Mouse (Mus musculus): ENCODE data around the gene Ptprn2. TPM values are rescaled to one million over a fixed set of nuclear protein-coding genes. Genes with fewer than 3 reads are reported as not detected.

The Ptprn2 gene
- total and polyA plus RNA-seq, 3 experiments, result 0.17 TPM; not detected in 2

GRCm38 (mm10) chr12:117214272-117214671 is 728.8 kb downstream of the Ptprn2 start:
- no peak for TF ChIP-seq POLR2A (IDR thresholded peaks at IDR 0.05; ENCODE audit: low read depth, low read length)
- TF ChIP-seq KAT2A (IDR thresholded peaks at IDR 0.05; ENCODE audit: insufficient replicate concordance, low read length), result no peak
- TF ChIP-seq TBP (conservative IDR thresholded peaks at IDR 0.05; ENCODE audit: low read depth, low read length), result no peak
- no peak for TF ChIP-seq ZMIZ1 (IDR thresholded peaks at IDR 0.05; ENCODE audit: low read depth, low read length)
- no peak for TF ChIP-seq POLR2AphosphoS2 (IDR thresholded peaks at IDR 0.05; ENCODE audit: low read depth, low read length)
- TF ChIP-seq GABPA (IDR thresholded peaks at IDR 0.05; ENCODE audit: insufficient replicate concordance, low read depth, low read length), result no peak
- no peak for TF ChIP-seq MAX (IDR thresholded peaks at IDR 0.05; ENCODE audit: low read length)
- no peak for TF ChIP-seq ETS1 (conservative IDR thresholded peaks at IDR 0.05; ENCODE audit: low read depth, low read length)
- TF ChIP-seq RAD21 (IDR thresholded peaks at IDR 0.05; ENCODE audit: low read depth, low read length), result no peak
- no peak for TF ChIP-seq RCOR1 (conservative IDR thresholded peaks at IDR 0.05; ENCODE audit: low read depth, low read length)
- H3K79me2 ChIP-seq (replicated peaks; ENCODE audit: control insufficient read depth, extremely low read depth, insufficient read depth, poor library complexity, severe bottlenecking), result no peaks in the 10 kb centered on the region
- H3K4me2 ChIP-seq (ENCODE audit: insufficient read depth, low read depth, poor library complexity, severe bottlenecking), result no peak overlapping the region
- H3K4me3 ChIP-seq (replicated peaks in 1 of 3; ENCODE audit: low read depth in 2 of 3, low read length in 2 of 3, poor library complexity in 1 of 3), result no peak overlapping the region
- no peaks in the 10 kb centered on the region for H3K9me3 ChIP-seq (replicated peaks; ENCODE audit: low read length)
- in situ Hi-C loops (cut with MboI; ENCODE audit: low pct_ligation_motif_present, low pct_unique_long_range_greater_than_20kb, low sequenced_read_pairs), result no loop called here
- H3K4me1 ChIP-seq (ENCODE audit: control insufficient read depth in 1 of 2, insufficient read depth in 2 of 2), result no peaks in the 10 kb centered on the region
- dilution Hi-C loops (cut with MboI; ENCODE audit: extremely low pct_ligation_motif_present, extremely low pct_unique_long_range_greater_than_20kb, low sequenced_read_pairs), result no loop called here
- H3K27me3 ChIP-seq (replicated peaks), result peaks cover 6% of the 10 kb centered on the region
- DNase-seq (ENCODE audit: extremely low read depth), result no peak
- no peaks in the 10 kb centered on the region for H3K36me3 ChIP-seq (replicated peaks in 1 of 2; ENCODE audit: control insufficient read depth in 1 of 2, insufficient read depth in 1 of 2, low read length in 1 of 2)
- H3K9ac ChIP-seq (ENCODE audit: insufficient read depth, low read depth), result no peak overlapping the region
- no peak overlapping the region for H3K27ac ChIP-seq (ENCODE audit: insufficient read depth, low read depth)

GRCm38 (mm10) chr12:117214919-117215318 is 729.4 kb downstream of the Ptprn2 start:
- H3K27ac ChIP-seq (ENCODE audit: insufficient read depth, low read depth), result no peak overlapping the region
- no peaks in the 10 kb centered on the region for H3K79me2 ChIP-seq (replicated peaks; ENCODE audit: control insufficient read depth, extremely low read depth, insufficient read depth, poor library complexity, severe bottlenecking)
- H3K4me3 ChIP-seq (replicated peaks in 1 of 3; ENCODE audit: low read depth in 2 of 3, low read length in 2 of 3, poor library complexity in 1 of 3), result no peak overlapping the region
- no peak for DNase-seq (ENCODE audit: extremely low read depth)
- no peaks in the 10 kb centered on the region for H3K4me1 ChIP-seq (ENCODE audit: control insufficient read depth in 1 of 2, insufficient read depth in 2 of 2)
- H3K27me3 ChIP-seq (replicated peaks), result peaks cover 8% of the 10 kb centered on the region
- no peak overlapping the region for H3K9ac ChIP-seq (ENCODE audit: insufficient read depth, low read depth)
- dilution Hi-C loops (cut with MboI; ENCODE audit: extremely low pct_ligation_motif_present, extremely low pct_unique_long_range_greater_than_20kb, low sequenced_read_pairs), result no loop called here
- H3K36me3 ChIP-seq (replicated peaks in 1 of 2; ENCODE audit: control insufficient read depth in 1 of 2, insufficient read depth in 1 of 2, low read length in 1 of 2), result no peaks in the 10 kb centered on the region
- no peak overlapping the region for H3K4me2 ChIP-seq (ENCODE audit: insufficient read depth, low read depth, poor library complexity, severe bottlenecking)
- no peaks in the 10 kb centered on the region for H3K9me3 ChIP-seq (replicated peaks; ENCODE audit: low read length)
- in situ Hi-C loops (cut with MboI; ENCODE audit: low pct_ligation_motif_present, low pct_unique_long_range_greater_than_20kb, low sequenced_read_pairs), result no loop called here
- TF ChIP-seq E2F4 (IDR thresholded peaks at IDR 0.05; ENCODE audit: insufficient replicate concordance, low read depth, low read length), result no peak

DNA sequence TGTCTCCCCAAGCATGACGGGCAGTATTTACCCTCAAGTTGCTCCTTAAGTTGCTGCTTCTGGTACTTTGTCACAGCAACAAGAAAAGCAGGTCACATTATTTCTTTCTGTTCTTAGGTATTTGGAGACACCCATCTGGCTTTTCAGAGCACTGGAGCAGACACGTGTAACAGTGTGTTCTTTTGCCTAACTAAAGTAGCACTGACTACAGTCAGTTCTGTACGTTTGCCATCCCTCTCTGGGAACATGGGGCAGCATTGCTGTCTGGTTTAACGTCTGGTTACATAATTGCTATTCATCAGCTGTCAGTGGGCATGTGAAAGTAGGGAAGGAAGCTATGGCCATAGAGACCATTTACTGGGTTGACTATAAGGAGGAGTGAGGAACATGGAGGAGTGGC is 736.4 kb downstream of the Ptprn2 start:
- in situ Hi-C loops (cut with MboI; ENCODE audit: low pct_ligation_motif_present, low pct_unique_long_range_greater_than_20kb, low sequenced_read_pairs), result no loop called here

More for the DNA sequence above, 736.4 kb downstream of the Ptprn2 start:
- Histone ChIP-seq H3K79me2 (replicated peaks; ENCODE audit: control insufficient read depth, extremely low read depth, insufficient read depth, poor library complexity, severe bottlenecking) (no peaks in the 10 kb centered on the region), H3K36me3 (replicated peaks in 1 of 2; ENCODE audit: control insufficient read depth in 1 of 2, insufficient read depth in 1 of 2, low read length in 1 of 2) (no peaks in the 10 kb centered on the region), H3K4me3 (replicated peaks in 1 of 3; ENCODE audit: low read depth in 2 of 3, low read length in 2 of 3, poor library complexity in 1 of 3) (no peak overlapping the region), H3K27ac (ENCODE audit: insufficient read depth, low read depth) (no peak overlapping the region), H3K27me3 (replicated peaks) (peaks cover 4% of the 10 kb centered on the region), H3K4me1 (ENCODE audit: control insufficient read depth in 1 of 2, insufficient read depth in 2 of 2) (no peaks in the 10 kb centered on the region), H3K4me2 (ENCODE audit: insufficient read depth, low read depth, poor library complexity, severe bottlenecking) (no peak overlapping the region), H3K9ac (ENCODE audit: insufficient read depth, low read depth) (no peak overlapping the region), H3K9me3 (replicated peaks; ENCODE audit: low read length) (no peaks in the 10 kb centered on the region)
- TF ChIP-seq ZC3H11A (IDR thresholded peaks at IDR 0.05; ENCODE audit: low read depth, low read length) (no peak), CHD1 (IDR thresholded peaks at IDR 0.05; ENCODE audit: low read depth, low read length) (no peak), NRF1 (IDR thresholded peaks at IDR 0.05; ENCODE audit: low read depth, low read length) (no peak), MXI1 (IDR thresholded peaks at IDR 0.05; ENCODE audit: low read depth, low read length) (no peak), POLR2AphosphoS2 (IDR thresholded peaks at IDR 0.05; ENCODE audit: low read depth, low read length) (no peak), SIN3A (IDR thresholded peaks at IDR 0.05; ENCODE audit: low read length) (no peak), USF1 (IDR thresholded peaks at IDR 0.05; ENCODE audit: low read depth, low read length) (no peak), CHD2 (IDR thresholded peaks at IDR 0.05; ENCODE audit: low read length) (no peak), MYC (IDR thresholded peaks at IDR 0.05; ENCODE audit: low read depth, low read length) (no peak), BHLHE40 (IDR thresholded peaks at IDR 0.05; ENCODE audit: low read depth, low read length) (no peak)
- dilution Hi-C loops (cut with MboI; ENCODE audit: extremely low pct_ligation_motif_present, extremely low pct_unique_long_range_greater_than_20kb, low sequenced_read_pairs), result no loop called here
- DNase-seq (ENCODE audit: extremely low read depth), result no peak
